Mouse (Mus musculus): ENCODE data around the gene Ptprr. TPM values are rescaled to one million over a fixed set of nuclear protein-coding genes. Genes with fewer than 3 reads are reported as not detected.

The Ptprr gene
- polyA plus RNA-seq (2015; fragmentation: Nextera tagmentation; extraction: Ambion mirVana), result 0.31 and 0.53 TPM in 2 replicates

DNA sequence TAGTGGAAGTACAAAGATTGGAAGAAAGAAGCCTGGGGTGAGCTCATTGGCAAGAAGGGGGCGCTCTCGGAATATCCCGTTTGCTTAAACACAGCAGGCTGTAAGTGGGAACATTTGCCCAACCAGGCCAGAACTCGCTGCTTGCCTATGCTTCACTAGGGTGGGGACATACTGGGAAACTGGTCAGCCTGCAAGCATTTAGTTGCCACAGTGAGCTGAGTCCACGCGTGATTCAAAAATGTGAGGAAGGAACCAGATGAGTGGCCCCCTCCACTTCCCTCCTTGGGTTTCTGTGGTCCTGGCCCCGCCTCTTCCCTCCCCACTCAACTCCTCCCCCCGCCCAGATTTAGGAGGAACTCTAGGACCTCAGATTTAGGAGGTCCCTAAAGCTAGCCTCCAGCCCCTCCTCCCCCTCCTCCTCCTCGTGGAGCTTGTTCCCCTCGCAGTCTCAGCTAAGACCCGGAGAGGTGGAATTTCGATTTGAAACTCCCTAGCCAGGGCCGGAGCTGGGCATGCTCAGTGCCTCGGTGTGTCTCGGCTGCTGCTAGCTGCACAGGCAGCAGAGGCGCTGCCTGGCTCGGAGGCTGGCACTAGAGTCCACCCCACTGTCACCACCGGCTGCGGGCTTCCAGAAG, at the start of gene Ptprr:
Gene Ptprr, plus strand, starts transcription at position 369 of the 635 bp plus-strand sequence.
- peaks cover 18% of the 10 kb centered on the region for H3K4me1 ChIP-seq (replicated peaks)
- H3K9ac ChIP-seq, result no peak within 1 kb of the TSS
- peak; percentile 64; the same call in 1 of the 2 replicates for ATAC-seq (replicated peaks; ENCODE audit: insufficient number of reproducible peaks, insufficient read depth, low FRiP score, low read depth)
- peak within 1 kb of the TSS; percentile 66 for H3K4me2 ChIP-seq
- H3K36me3 ChIP-seq, result no peaks in the 10 kb centered on the region
- peaks cover 11% of the 10 kb centered on the region; the same call in 1 of the 2 replicates for H3K27me3 ChIP-seq
- H3K27ac ChIP-seq, result no peak within 1 kb of the TSS
- H3K9me3 ChIP-seq (replicated peaks), result no peaks in the 10 kb centered on the region
- peak within 1 kb of the TSS; percentile 39 for H3K4me3 ChIP-seq
- under 1% methylated on average over 19 of the region's 19 CpGs for WGBS

DNA sequence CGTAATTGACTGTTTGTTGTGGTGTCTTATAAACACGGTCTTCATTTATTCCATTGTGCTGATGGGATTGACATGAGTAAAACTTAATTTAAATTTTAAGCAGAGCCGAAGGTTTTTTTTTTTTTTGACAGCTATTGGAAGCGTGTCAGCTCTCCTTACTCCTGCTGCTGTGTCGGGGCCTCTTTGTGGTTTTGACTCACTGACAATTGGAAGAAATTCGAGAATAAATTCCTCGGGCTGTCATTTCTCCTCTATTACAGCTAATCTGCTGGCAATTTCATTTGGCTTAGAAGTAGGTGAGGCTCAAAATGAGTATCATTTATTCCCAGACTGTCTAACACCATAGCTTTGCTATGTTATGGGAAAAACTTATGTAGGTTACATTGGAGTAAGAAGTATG, 41.7 kb upstream of the Ptprr start:
- Histone ChIP-seq H3K4me2 (no peak overlapping the region), H3K4me1 (replicated peaks) (no peaks in the 10 kb centered on the region), H3K9me3 (replicated peaks) (no peaks in the 10 kb centered on the region), H3K27me3 (no peaks in the 10 kb centered on the region), H3K9ac (no peak overlapping the region), H3K4me3 (no peak overlapping the region), H3K36me3 (no peaks in the 10 kb centered on the region), H3K27ac (no peak overlapping the region)
- WGBS, result 75% methylated on average over 7 of the region's 7 CpGs
- ATAC-seq (replicated peaks; ENCODE audit: insufficient number of reproducible peaks, insufficient read depth, low FRiP score, low read depth), result no peak

DNA sequence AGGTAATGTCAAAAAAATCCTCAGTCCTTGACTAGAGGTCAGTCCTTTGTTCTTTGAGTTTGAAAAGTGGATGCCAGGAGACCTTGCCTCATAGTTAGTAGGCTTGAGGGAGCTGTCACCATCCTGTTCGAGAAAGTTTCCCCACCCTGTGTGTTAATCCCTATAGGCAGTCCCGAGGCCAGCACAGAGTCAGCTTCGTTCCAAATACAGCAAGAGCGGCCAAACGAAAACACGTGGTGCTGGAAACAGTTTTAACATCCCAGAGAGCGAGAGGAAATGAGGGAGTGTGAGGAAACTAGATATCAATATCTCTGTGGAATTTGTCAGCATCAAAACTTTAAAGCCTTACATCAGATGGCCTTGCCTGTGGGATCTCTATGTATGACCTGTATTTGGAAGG, 39.0 kb upstream of the Ptprr start:
- Histone ChIP-seq H3K4me2 (no peak overlapping the region), H3K9me3 (replicated peaks) (no peaks in the 10 kb centered on the region), H3K9ac (no peak overlapping the region), H3K27ac (no peak overlapping the region), H3K4me3 (no peak overlapping the region), H3K36me3 (no peaks in the 10 kb centered on the region), H3K27me3 (no peaks in the 10 kb centered on the region), H3K4me1 (replicated peaks) (no peaks in the 10 kb centered on the region)
- ATAC-seq (replicated peaks; ENCODE audit: insufficient number of reproducible peaks, insufficient read depth, low FRiP score, low read depth), result no peak
- 38% methylated on average over 7 of the region's 7 CpGs for WGBS

DNA sequence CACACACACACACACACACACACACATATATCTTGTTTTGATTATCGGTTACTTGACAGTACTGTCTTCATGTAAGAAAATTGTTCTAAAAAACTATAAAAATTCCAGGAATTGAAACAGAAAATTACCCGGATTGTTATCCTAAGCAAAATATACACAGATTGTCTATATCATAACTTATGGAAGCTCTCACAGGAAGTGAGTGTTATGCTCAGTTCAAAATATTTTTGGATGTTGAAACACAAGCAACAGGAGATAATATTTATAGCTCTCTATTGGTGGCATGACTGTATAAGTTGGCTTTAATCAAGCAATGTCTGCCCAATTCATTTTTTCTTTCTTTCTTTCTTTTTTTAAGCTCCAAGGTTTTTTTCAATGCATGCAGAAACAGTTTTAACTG, 38.0 kb upstream of the Ptprr start:
- Histone ChIP-seq H3K4me1 (replicated peaks) (no peaks in the 10 kb centered on the region), H3K9ac (no peak overlapping the region), H3K36me3 (no peaks in the 10 kb centered on the region), H3K27ac (no peak overlapping the region), H3K9me3 (replicated peaks) (no peaks in the 10 kb centered on the region), H3K4me3 (no peak overlapping the region), H3K4me2 (no peak overlapping the region), H3K27me3 (no peaks in the 10 kb centered on the region)
- ATAC-seq (replicated peaks; ENCODE audit: insufficient number of reproducible peaks, insufficient read depth, low FRiP score, low read depth), result no peak
- WGBS, result 68% methylated on average over 2 of the region's 2 CpGs

DNA sequence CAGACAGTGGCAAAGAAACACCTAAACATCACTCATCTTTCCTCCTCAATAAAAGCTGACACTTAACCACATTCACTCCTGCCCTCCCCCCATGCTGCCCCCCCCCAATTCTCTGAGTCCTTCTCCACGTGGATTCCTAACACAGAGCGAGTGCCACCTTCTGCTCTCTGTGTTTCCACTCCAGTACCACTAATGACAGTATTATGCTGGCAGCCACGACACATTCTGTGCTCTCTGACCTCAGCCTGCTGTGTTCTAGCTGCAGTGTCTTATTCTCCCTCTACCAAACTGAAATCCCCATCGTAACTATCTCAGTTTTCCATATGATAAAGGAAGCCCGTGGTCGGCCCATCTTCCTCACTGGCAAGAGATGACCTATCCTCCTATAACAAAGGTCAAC, 33.7 kb upstream of the Ptprr start:
- ATAC-seq (replicated peaks; ENCODE audit: insufficient number of reproducible peaks, insufficient read depth, low FRiP score, low read depth), result no peak
- Histone ChIP-seq H3K9ac (no peak overlapping the region), H3K9me3 (replicated peaks) (no peaks in the 10 kb centered on the region), H3K27ac (no peak overlapping the region), H3K36me3 (no peaks in the 10 kb centered on the region), H3K4me3 (no peak overlapping the region), H3K4me2 (no peak overlapping the region), H3K27me3 (no peaks in the 10 kb centered on the region), H3K4me1 (replicated peaks) (no peaks in the 10 kb centered on the region)
- 62% methylated on average over 6 of the region's 6 CpGs for WGBS

DNA sequence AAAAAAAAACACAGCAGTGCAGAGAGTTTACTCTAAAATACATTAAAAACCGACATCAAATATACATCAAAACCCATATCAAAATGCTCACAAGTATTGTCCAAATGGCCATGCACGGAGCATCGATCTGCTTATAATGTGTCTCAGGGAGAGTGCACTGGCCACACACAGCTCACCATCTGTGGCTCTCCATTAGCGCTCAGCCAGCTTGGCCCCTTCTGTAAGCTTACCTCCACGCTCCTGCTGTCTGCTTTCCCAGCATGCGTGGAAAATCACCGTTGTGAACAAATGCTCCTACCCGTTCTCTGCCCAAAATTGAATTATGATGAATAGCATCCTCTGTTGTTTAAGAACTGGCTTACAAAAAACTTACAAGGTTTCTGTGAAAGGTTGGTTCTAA, 16.2 kb upstream of the Ptprr start:
- ATAC-seq (replicated peaks; ENCODE audit: insufficient number of reproducible peaks, insufficient read depth, low FRiP score, low read depth), result no peak
- no peak overlapping the region for H3K4me3 ChIP-seq
- no peaks in the 10 kb centered on the region for H3K9me3 ChIP-seq (replicated peaks)
- H3K36me3 ChIP-seq, result no peaks in the 10 kb centered on the region
- WGBS, result 72% methylated on average over 8 of the region's 8 CpGs
- no peak overlapping the region for H3K9ac ChIP-seq
- no peaks in the 10 kb centered on the region for H3K27me3 ChIP-seq
- no peak overlapping the region for H3K4me2 ChIP-seq
- H3K4me1 ChIP-seq (replicated peaks), result no peaks in the 10 kb centered on the region
- H3K27ac ChIP-seq, result no peak overlapping the region

DNA sequence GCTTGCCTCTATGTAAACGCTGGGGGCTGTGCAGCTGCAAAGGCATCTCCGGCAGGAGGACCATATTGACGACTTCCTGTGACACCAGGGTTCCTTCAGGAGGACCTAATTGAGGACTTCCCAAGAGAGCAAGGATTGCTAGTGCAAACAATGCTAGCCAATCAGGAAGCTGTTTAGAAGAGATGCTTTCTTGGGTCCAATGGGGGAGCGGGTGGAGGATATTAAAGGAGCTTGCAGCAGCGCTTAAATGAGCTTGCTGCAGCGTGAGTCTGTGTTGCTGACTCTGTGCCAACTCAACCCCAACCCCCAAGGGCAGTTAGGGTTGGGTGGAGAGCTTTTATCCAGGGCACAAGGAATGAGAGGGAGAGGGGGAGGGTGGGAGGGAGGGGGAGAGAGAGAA, 11.3 kb upstream of the Ptprr start:
- no peaks in the 10 kb centered on the region for H3K4me1 ChIP-seq (replicated peaks)
- H3K9ac ChIP-seq, result no peak overlapping the region
- ATAC-seq (replicated peaks; ENCODE audit: insufficient number of reproducible peaks, insufficient read depth, low FRiP score, low read depth), result no peak
- no peak overlapping the region for H3K4me2 ChIP-seq
- 46% methylated on average over 6 of the region's 6 CpGs for WGBS
- no peaks in the 10 kb centered on the region for H3K9me3 ChIP-seq (replicated peaks)
- H3K4me3 ChIP-seq, result no peak overlapping the region
- H3K27ac ChIP-seq, result no peak overlapping the region
- H3K36me3 ChIP-seq, result no peaks in the 10 kb centered on the region
- no peaks in the 10 kb centered on the region for H3K27me3 ChIP-seq

DNA sequence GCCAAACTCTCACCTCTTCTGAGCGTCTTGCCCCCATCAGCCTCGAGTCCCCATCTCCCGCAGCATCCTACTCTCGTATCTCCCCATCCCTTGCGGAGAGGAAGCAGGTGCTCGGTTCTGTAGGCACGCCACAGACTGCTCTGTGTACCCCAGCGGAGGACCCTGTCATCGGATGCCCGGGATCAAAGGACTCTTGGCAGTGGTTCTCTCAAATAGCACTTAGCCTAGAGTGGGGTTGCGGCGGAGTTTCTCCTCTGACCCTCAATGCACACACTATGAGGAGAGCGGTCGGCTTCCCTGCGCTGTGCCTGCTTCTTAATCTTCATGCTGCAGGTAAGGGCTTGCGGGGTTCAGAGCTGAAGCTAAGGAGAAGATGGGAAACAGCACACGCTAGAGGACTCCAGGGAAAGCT, 473 bp downstream of the Ptprr start:
- 2% methylated on average over 17 of the region's 17 CpGs for WGBS
- Histone ChIP-seq H3K4me2 (peak overlapping the region; percentile 66), H3K4me1 (replicated peaks) (peaks cover 18% of the 10 kb centered on the region), H3K9me3 (replicated peaks) (no peaks in the 10 kb centered on the region), H3K9ac (no peak overlapping the region), H3K27me3 (peaks cover 11% of the 10 kb centered on the region; the same call in 1 of the 2 replicates), H3K4me3 (peak overlapping the region; percentile 39), H3K27ac (no peak overlapping the region), H3K36me3 (no peaks in the 10 kb centered on the region)
- 0 out of 2 replicates have a peak, but pooled peaks have one; percentile 14 for ATAC-seq (replicated peaks; ENCODE audit: insufficient number of reproducible peaks, insufficient read depth, low FRiP score, low read depth)

DNA sequence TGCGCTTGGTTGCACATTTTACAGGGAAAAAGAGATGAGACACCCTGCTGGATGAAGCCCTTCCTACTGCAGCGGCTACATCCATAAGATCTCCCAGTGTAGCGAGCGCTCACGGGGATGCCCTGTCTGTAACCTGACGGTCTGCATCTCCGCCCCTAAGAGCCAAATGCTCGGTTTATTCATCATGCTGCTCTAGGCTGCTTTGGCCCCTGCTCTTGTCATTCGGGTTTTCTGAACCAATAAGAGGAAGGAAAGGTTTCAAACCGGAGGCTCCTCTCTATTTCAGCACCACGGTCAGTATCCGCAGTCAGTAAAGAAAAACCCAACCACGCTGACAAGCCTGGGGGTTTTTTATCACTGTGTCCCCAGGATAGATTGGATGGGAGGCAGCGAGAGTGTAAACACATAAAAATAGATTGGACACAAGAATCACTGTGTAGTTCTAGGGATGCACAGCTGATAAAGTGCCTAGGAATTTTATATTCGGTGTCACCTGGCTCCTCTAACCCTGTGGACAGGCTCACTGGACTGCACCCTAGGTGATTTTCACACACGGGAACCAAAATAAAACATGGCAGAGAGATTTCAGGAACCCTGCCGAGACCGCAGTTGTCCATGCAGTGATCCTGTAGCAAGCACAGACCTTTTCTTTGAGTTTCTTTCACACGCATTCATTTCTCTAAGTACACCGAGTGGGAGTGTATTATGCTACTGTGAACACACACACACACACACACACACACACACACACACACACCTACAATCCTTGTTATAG, 1.3 kb downstream of the Ptprr start:
- Histone ChIP-seq H3K4me3 (no peak overlapping the region), H3K36me3 (no peaks in the 10 kb centered on the region), H3K4me2 (peak overlapping the region; percentile 66), H3K9me3 (replicated peaks) (no peaks in the 10 kb centered on the region), H3K27me3 (peaks cover 11% of the 10 kb centered on the region; the same call in 1 of the 2 replicates), H3K4me1 (replicated peaks) (peaks cover 18% of the 10 kb centered on the region), H3K27ac (no peak overlapping the region), H3K9ac (no peak overlapping the region)
- no peak for ATAC-seq (replicated peaks; ENCODE audit: insufficient number of reproducible peaks, insufficient read depth, low FRiP score, low read depth)
- WGBS, result 12% methylated on average over 20 of the region's 20 CpGs

DNA sequence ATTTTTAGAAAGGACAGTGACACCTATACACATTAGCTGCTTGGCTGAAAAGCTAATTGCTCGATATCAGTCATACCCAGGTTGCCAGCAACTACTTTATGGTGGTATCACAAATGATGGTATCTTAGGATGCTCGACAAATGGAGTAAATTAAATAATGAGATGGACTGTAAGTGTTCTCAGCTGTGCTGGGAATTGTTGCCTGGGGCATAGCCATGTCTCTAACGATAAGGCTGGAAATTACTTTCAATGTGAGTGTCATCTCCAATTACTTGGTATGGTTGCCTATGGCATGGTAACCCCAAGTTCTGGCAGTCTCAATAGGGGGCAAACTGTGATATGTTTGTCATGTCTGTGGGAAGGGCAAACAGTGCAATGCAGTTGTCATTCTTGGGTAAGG, 3.1 kb downstream of the Ptprr start:
- Histone ChIP-seq H3K4me3 (no peak overlapping the region), H3K36me3 (no peaks in the 10 kb centered on the region), H3K9me3 (replicated peaks) (no peaks in the 10 kb centered on the region), H3K4me2 (no peak overlapping the region), H3K4me1 (replicated peaks) (peaks cover 18% of the 10 kb centered on the region), H3K27ac (no peak overlapping the region), H3K9ac (no peak overlapping the region), H3K27me3 (peaks cover 11% of the 10 kb centered on the region; the same call in 1 of the 2 replicates)
- ATAC-seq (replicated peaks; ENCODE audit: insufficient number of reproducible peaks, insufficient read depth, low FRiP score, low read depth), result no peak
- 61% methylated on average over 3 of the region's 3 CpGs for WGBS

DNA sequence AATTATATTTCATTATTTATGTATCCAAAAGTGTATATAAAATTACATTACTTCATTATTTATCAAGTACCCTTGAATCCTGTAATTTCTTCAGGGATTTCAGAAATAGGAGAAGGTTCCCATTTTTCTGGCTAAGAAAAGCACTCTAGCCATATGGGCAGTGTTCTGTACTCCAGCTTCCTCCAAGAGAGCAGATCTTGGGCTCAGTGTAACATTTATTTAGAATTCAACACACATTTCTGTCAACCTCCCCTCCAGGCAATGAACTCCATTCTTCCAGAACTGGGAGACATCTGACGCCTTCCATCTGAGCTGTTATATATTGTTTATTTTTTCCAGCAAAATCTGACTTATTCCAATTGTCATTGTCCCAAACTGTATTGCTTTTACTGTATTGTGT, 20.1 kb downstream of the Ptprr start:
- ATAC-seq (replicated peaks; ENCODE audit: insufficient number of reproducible peaks, insufficient read depth, low FRiP score, low read depth), result no peak
- Histone ChIP-seq H3K4me1 (replicated peaks) (no peaks in the 10 kb centered on the region), H3K9ac (no peak overlapping the region), H3K36me3 (no peaks in the 10 kb centered on the region), H3K4me2 (no peak overlapping the region), H3K27me3 (no peaks in the 10 kb centered on the region), H3K9me3 (replicated peaks) (no peaks in the 10 kb centered on the region), H3K27ac (no peak overlapping the region), H3K4me3 (no peak overlapping the region)
- WGBS, result 77% methylated on average over 1 of the region's 1 CpGs

DNA sequence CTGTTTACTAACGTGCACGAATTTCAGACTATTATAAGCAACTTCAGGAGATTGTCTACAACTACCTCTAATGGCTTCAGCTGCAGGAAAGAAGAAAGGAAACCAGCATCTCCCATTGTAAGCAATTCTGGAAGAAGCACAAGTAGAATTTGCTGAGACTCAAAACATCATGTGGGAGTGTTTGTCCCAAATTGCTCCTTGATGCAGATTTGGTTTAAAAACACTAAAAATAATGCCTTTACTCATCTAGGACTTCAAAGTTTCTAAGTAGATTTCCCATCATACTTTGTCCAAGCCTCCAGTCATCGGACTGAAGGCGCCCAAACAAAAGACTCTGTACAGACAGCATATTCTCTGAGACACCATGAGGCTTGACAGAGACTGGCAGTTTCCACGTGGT, 57.9 kb downstream of the Ptprr start:
- no peak overlapping the region for H3K27ac ChIP-seq
- H3K4me2 ChIP-seq, result no peak overlapping the region
- 73% methylated on average over 5 of the region's 5 CpGs for WGBS
- no peak overlapping the region for H3K9ac ChIP-seq
- H3K4me1 ChIP-seq (replicated peaks), result no peaks in the 10 kb centered on the region
- no peaks in the 10 kb centered on the region for H3K36me3 ChIP-seq
- H3K4me3 ChIP-seq, result no peak overlapping the region
- no peak for ATAC-seq (replicated peaks; ENCODE audit: insufficient number of reproducible peaks, insufficient read depth, low FRiP score, low read depth)
- H3K9me3 ChIP-seq (replicated peaks), result no peaks in the 10 kb centered on the region
- no peaks in the 10 kb centered on the region for H3K27me3 ChIP-seq

Measured in heart, embryonic 15.5 days (tissue).